Mouse (Mus musculus) olfactory bulb, adult 2 months (tissue): ENCODE measurements around the gene Sost. TPM values are rescaled to one million over a fixed set of nuclear protein-coding genes. Genes with fewer than 3 reads are reported as not detected.

Experiments used
- H3K27ac ChIP-seq: fragments of 200-500 bp; 2 replicates; pipeline ENCODE4 v1.5.1; 2012; ENCODE audit warnings: low read depth, low read length; ENCODE audit not compliant: insufficient read depth
- H3K4me1 ChIP-seq: fragments of 200-500 bp; 2 replicates; pipeline ENCODE4 v1.6.1; 2012; ENCODE audit warnings: low read length; ENCODE audit not compliant: control insufficient read depth, insufficient read depth
- H3K4me3 ChIP-seq: fragments of 200-500 bp; 2 replicates; pipeline ENCODE4 v1.5.1; 2012; ENCODE audit warnings: mild to moderate bottlenecking, low read depth, low read length, moderate library complexity; ENCODE audit not compliant: insufficient read depth
- CTCF ChIP-seq: fragments of 200-500 bp; IDR thresholded peaks from 2 replicates; pipeline ENCODE4 v1.5.1; 2012; ENCODE audit warnings: low read depth, mild to moderate bottlenecking, low read length, moderate library complexity; ENCODE audit not compliant: insufficient read depth
- POLR2A ChIP-seq: fragments of 200-500 bp; IDR thresholded peaks from 2 replicates; pipeline ENCODE4 v1.6.1; 2012; ENCODE audit warnings: mild to moderate bottlenecking, low read depth, low read length, moderate library complexity; ENCODE audit not compliant: insufficient read depth
- WGBS: fragments of 180-500 bp; shearing (Covaris S2); methylation state at CpG from one replicate; pipeline ENCODE4 v1.1.7; 2018; 5-methylcytosine and 5-hydroxymethylcytosine counted together
- polyA plus RNA-seq: library from polyadenylated mRNA; stranded (reverse); fragments of >200 nt; gene quantifications from 2 replicates; pipeline ENCODE4 v1.2.4, GENCODE M21; 2012; ENCODE audit warnings: low replicate concordance; ENCODE audit not compliant: missing spikeins, insufficient read depth, insufficient read length

Sost gene
- polyA plus RNA-seq = not detected in 2 replicates

- Histone ChIP-seq H3K4me1 (peaks cover 9% of the 10 kb centered on the region), H3K4me3 (no peak within 1 kb of the TSS), H3K27ac (no peak within 1 kb of the TSS)
- 41% methylated on average over 10 of the region's 10 CpGs for WGBS
- TF ChIP-seq POLR2A (no peak), CTCF (no peak)
Measured at GRCm38 (mm10) chr11:101966965-101967614, at the start of gene Sost. Sost (minus strand) TSS chr11:101967015.

- TF ChIP-seq POLR2A = no peak
- TF ChIP-seq CTCF = no peak
- H3K4me3 ChIP-seq = no peak overlapping the region
- H3K4me1 ChIP-seq = peaks cover 24% of the 10 kb centered on the region
- WGBS = 78% methylated on average over 1 of the region's 1 CpGs
- H3K27ac ChIP-seq = no peak overlapping the region
Measured at GRCm38 (mm10) chr11:102016136-102016535, 49.3 kb upstream of the Sost start.

- 62% methylated on average over 6 of the region's 6 CpGs for WGBS
Measured at GRCm38 (mm10) chr11:102015472-102015871, 48.7 kb upstream of the Sost start.

DNA sequence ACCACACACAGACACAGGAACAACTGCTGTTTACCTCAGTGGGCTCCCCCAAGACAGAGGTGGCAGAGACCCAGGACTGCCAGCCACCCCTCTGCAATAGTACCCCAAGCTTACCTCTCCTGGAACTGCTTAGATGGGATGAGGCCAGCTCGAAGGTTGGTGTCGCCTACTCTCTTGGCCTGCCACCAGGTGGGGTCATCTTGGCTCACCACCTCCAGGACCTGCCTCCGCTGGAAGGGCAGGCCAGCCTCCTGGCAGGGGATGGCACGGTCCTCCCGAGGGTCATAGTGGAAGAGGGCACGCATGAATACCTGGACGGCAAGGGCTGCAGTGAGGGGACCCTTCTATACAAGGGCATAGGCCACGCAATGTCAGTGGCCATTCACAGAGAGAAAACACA, 46.4 kb upstream of the Sost start:
- WGBS = 89% methylated on average over 8 of the region's 8 CpGs

More at GRCm38 (mm10) chr11:102015472-102015871, 48.7 kb upstream of the Sost start:
- peaks cover 26% of the 10 kb centered on the region for H3K4me1 ChIP-seq
- no peak overlapping the region for H3K27ac ChIP-seq
- H3K4me3 ChIP-seq = no peak overlapping the region
- no peak for TF ChIP-seq CTCF
- TF ChIP-seq POLR2A = no peak

GRCm38 (mm10) chr11:102011510-102011909, 44.7 kb upstream of the Sost start:
- TF ChIP-seq POLR2A = no peak
- TF ChIP-seq CTCF = no peak
- no peak overlapping the region for H3K4me3 ChIP-seq
- peaks cover 35% of the 10 kb centered on the region for H3K4me1 ChIP-seq
- H3K27ac ChIP-seq = no peak overlapping the region
- 83% methylated on average over 8 of the region's 8 CpGs for WGBS

More for the DNA sequence above, 46.4 kb upstream of the Sost start:
- Histone ChIP-seq H3K27ac (no peak overlapping the region), H3K4me1 (peaks cover 36% of the 10 kb centered on the region), H3K4me3 (no peak overlapping the region)
- TF ChIP-seq CTCF = no peak
- TF ChIP-seq POLR2A = no peak

DNA sequence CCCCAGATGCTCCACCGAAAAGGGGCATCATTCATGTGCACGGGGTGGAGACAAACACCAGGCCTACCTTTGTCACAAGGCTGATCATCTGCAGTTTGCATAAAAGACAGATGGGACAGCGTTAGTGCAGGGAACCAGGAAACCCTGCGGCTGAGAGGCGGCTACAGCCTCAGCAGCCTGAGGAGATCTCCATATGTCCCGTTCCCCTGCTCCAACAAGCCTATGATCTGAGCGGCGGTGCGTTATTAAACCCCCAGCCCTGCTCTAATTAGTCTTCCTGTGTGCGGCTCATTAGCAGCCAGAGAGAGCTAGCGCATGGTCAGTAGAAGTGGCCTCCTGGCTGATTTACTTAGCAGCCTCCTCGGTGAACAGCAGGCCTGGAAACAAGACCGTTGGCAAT, 43.3 kb upstream of the Sost start:
- Histone ChIP-seq H3K4me3 (no peak overlapping the region), H3K4me1 (peaks cover 23% of the 10 kb centered on the region), H3K27ac (no peak overlapping the region)
- 37% methylated on average over 13 of the region's 13 CpGs for WGBS
- no peak for TF ChIP-seq CTCF
- TF ChIP-seq POLR2A = no peak

DNA sequence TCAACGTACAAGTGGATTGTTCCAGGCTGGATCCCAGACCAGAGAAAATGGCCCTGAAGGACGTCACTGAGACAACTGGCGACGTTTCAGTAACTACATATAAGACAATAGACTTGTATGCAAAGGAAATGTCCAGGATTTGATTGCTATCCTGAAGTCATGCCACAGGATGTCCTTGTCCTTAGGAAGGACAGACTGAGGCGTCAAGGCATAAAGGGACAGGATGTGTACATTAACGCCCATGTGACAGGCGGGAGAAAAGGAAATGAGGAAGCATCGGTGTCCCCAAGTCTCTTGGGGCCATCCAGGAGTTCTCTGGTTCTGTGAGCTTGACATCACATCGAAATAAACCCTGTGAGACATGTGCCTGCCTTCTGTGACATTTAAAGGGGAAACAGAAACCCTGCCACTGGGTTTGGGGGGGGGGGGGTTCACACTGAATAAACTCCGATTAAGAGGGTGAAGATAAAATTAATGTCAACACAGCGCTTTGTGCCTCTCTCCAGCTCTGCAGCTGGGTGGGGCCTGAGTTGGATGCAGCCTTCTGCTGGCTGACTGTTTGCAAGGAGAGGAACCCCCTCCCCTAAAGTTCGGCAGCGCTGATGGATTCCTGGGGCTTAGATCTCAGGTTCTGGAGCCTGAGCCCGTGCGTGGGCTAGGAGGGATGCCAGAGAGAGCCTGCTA, 42.3 kb upstream of the Sost start:
- no peak for TF ChIP-seq POLR2A
- TF ChIP-seq CTCF = no peak
- 69% methylated on average over 15 of the region's 15 CpGs for WGBS
- H3K4me3 ChIP-seq = no peak overlapping the region
- H3K4me1 ChIP-seq = peaks cover 20% of the 10 kb centered on the region
- H3K27ac ChIP-seq = no peak overlapping the region

DNA sequence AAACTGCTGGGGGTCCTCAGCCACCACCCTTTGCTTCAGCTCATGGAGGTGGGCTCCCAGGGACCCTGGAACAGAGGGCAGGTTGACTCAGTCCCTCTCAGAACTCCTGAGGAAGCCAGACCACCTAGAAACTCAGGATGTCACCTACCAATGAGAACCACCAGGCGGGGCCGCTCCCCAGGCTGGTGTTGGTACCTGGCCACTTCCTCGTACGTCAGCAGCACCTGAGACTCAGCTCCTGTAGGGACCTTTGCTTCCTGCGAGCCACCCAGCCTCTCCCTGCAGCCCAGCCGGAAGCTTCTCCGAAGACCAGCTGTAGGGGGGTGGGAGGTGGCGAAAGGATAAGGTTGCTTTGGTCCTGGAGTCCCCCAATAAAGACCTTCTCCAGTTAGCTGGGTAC, 41.6 kb upstream of the Sost start:
- TF ChIP-seq CTCF (no peak), POLR2A (no peak)
- Histone ChIP-seq H3K4me3 (no peak overlapping the region), H3K27ac (no peak overlapping the region), H3K4me1 (peaks cover 18% of the 10 kb centered on the region)
- WGBS = 92% methylated on average over 8 of the region's 8 CpGs

DNA sequence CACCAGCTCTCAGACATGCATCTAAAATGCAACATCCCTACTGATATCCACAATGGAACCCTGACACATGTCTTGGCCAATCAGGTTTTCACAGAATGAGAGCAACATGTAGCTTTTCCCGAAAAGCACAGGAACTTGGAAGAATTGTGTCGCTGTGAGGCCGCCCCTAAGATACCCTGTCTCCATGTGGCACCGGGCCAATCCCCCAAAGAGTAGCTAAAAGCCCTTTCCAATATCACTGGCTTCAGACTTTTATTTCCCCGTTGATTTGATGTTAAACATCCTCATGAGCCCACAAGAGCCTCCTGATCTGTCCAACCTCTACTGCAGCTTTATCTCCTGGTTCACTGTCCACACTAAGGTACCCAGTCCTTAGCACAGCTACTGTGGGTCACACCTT, 39.9 kb upstream of the Sost start:
- no peak overlapping the region for H3K4me3 ChIP-seq
- TF ChIP-seq CTCF = no peak
- no peak for TF ChIP-seq POLR2A
- peaks cover 15% of the 10 kb centered on the region for H3K4me1 ChIP-seq
- WGBS = 65% methylated on average over 5 of the region's 5 CpGs
- no peak overlapping the region for H3K27ac ChIP-seq
